Mouse (Mus musculus): Measurements from ENCODE around the gene Pard3. TPM values are rescaled to one million over a fixed set of nuclear protein-coding genes. Genes with fewer than 3 reads are reported as not detected.
"Not testable (repeated sequence)": the region's sequence is repeated elsewhere in the genome, so short reads cannot be mapped to it uniquely, and the experiment has no call there.

Gene Pard3
- total RNA-seq, 2 experiments from 2014 or later = 41.0 to 42.0 TPM

- no peak for DNase-seq
Measured at GRCm38 (mm10) chr8:127140945-127141344, 77.3 kb downstream of the Pard3 start.

GRCm38 (mm10) chr8:127143641-127144040 lies 79.9 kb downstream of the Pard3 start:
- no peak for DNase-seq

DNA sequence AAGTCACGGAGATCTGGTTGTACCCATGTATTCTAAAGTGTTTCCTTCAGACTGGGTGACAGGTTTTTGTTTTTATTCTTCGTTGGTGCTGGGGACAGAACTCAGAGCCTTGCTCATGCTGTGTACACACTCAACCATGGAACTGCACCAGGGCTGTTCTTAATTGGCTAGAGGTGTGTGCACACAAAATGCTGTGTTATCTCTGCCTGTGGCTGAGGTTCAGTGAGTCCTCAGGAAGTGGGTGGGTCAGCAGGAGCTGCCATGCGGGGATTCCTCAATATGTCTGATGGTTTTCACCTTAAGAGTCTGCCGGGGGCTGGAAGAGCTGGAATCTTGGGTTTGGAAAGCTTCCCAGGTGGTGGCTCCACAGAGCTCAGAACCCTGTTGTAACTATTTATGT lies 80.9 kb downstream of the Pard3 start:
- DNase-seq = no peak

- DNase-seq = no peak
Measured at GRCm38 (mm10) chr8:127145135-127145534, 81.4 kb downstream of the Pard3 start.

DNA sequence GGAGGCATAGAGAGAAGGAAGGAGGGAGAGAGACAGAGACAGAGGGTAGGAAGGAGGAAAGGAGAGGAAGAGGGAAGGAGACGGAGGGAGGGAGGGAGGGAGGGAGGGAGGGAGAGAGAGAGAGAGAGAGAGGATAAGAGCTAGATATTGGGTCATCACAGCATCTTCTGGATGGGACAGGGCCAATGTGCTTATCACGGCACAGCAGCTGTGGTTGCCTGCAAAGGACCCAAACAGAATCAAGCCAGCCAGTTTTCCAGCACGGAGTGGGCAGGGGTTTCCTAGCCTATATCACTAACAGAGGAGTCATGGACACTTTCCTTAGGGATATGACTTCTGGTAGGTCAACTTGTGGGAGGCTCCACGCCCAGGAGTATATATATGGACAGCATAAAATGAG lies 82.4 kb downstream of the Pard3 start:
- DNase-seq = no peak

GRCm38 (mm10) chr8:127148821-127149220 lies 85.1 kb downstream of the Pard3 start:
- DNase-seq = peak; percentile 33

GRCm38 (mm10) chr8:127150645-127151044 lies 87.0 kb downstream of the Pard3 start:
- peak; percentile 23 for DNase-seq

DNA sequence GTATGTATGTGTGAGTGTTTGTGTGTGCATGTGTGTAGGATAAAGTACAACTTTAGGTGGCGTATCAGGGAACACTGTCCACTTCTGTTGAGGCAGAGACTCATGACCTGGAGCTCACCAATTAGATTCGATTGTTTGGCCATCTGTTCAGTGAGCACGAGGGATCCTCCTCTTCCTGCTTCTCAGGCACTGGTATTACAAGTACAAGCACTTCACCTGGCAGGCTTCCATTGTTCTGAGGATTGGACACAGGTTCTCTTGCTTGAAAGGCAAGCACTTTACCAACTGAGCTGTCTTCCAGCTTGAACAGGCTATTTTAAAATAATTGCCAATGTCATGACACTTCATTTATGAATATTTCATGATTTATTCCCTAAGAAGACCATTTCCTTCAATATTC lies 88.0 kb downstream of the Pard3 start:
- DNase-seq = peak; percentile 33

GRCm38 (mm10) chr8:127157087-127157486 lies 93.4 kb downstream of the Pard3 start:
- DNase-seq = peak; percentile 73

- DNase-seq = no peak
Measured at GRCm38 (mm10) chr8:127159421-127159966, 95.8 kb downstream of the Pard3 start.

DNA sequence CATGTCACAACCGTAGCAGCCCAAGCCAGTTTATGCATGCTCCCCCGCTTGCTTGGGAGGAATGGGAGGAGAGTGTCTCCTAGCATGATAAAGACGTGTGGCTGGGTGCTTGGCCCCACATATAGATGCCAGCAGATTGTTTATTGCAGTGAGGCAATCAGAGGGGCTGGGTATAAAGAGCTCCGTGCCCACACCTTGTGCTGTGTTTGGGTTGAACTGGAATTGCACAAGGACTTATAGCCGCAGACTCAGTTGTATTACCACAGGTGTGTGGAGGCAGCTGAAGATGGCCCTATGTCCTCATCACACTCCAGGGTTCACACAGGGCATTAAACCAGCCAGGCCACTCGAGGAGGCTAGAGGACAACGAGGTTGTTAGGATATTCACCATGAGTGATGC lies 98.2 kb downstream of the Pard3 start:
- DNase-seq = no peak

- no peak for DNase-seq
Measured at GRCm38 (mm10) chr8:127162821-127163220, 99.1 kb downstream of the Pard3 start.

DNA sequence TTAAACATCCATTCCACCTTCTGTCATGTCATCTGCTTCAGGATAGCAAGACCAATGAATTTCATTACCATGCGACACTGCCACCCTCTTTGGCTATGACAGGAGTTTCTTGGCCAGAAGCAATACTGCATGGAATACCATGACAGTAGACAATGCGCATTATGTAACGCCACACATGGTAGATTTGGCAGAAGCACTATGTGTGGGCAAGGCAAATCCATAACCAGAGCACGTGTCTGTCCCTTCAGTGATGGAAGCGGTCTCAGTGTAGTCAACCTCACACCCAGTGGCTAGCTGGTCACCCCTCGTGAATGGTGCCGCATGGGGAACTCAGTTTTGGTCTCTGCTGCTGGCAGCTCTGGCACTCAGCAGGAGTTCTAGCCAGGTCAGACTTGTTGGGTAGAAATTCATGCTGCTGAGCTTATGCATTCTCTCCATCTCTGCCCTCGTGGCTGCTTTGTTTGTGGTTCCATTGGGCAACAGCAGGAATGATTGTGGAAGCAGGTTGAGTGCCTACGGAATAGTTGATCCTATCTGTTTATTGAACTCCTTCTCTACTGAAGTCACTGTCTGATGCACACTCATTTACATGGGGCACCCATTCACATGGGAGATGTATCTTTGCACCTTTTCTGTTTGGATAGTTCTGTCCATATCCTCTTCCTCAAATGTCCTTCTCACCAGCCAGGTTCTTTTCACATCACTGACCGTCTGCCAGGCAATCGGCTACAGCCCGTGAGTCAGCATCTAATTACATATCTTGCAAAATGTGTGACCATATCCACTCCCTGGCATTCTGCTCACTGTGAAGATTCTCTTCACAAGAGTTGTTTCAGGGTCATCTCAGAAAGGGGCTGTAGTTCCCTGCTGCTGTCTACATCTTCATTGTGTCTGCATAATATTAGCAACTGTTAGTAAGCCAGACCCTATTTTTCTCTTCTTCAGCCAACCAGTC lies 100.9 kb downstream of the Pard3 start:
- no peak for DNase-seq

DNA sequence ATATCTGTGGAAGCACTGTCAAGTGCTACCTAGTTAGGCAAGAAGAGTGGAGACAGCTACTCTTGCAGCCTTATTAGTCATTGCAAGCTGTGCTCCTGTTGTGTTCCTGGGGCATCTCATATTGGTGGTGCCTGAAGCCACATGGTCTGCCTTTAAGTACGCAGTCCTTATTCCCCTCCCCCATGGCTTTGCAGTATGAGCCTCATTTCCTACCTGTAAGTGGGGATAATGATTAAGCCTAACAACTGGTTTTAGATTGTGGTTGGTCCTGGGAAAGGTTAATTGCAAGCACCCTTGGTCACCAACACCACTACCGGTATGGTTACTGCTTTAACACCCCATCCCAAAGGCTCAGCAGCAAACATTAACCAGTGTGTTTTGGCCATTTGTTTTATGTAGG lies 104.8 kb downstream of the Pard3 start:
- DNase-seq = no peak

GRCm38 (mm10) chr8:127169361-127169760 lies 105.7 kb downstream of the Pard3 start:
- no peak for DNase-seq

DNA sequence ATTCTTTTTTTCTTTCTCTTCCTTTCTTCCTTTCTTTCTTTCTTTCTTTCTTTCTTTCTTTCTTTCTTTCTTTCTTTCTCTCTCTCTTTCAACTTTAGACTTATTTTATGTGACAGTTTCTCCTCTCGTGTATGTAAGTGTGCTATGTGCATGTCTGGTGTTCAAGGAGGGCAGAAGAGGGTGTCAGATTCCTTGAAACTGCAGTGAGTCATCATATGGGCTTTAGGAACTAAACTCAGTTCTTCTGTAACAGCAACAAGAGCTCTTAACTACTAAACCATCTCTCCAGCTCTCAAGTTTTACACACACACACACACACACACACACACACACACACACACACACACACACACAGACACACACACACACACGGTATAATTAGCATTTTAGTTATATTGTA lies 106.7 kb downstream of the Pard3 start:
- not testable (repeated sequence) for DNase-seq

GRCm38 (mm10) chr8:127170930-127171329 lies 107.2 kb downstream of the Pard3 start:
- DNase-seq = no peak

GRCm38 (mm10) chr8:127173483-127173882 lies 109.8 kb downstream of the Pard3 start:
- no peak for DNase-seq

DNA sequence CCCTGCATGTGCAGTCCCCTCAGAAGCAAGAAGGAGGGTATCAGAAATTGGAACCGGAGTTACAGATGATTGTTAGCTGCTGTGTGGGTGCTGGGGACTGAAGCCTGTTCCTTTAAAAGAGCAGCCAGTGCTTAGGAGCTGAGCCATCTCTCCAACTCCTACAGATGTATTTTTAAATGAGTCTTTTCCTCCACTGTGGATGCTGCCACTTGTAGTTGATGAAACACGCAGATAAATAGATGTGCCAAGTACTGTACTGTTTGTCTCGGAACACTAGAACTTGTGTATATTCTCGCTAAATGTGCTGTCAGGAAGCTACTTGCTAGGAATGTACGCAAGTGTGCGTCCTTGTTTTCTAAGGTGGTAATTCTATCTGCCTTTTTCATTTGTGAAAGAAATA lies 110.7 kb downstream of the Pard3 start:
- DNase-seq = no peak

- no peak for DNase-seq
Measured at GRCm38 (mm10) chr8:127175160-127175836, 111.6 kb downstream of the Pard3 start.

- peak; percentile 51 for DNase-seq
Measured at GRCm38 (mm10) chr8:127178634-127179033, 114.9 kb downstream of the Pard3 start.

- no peak for DNase-seq
Measured at GRCm38 (mm10) chr8:127181246-127181645, 117.6 kb downstream of the Pard3 start.

DNA sequence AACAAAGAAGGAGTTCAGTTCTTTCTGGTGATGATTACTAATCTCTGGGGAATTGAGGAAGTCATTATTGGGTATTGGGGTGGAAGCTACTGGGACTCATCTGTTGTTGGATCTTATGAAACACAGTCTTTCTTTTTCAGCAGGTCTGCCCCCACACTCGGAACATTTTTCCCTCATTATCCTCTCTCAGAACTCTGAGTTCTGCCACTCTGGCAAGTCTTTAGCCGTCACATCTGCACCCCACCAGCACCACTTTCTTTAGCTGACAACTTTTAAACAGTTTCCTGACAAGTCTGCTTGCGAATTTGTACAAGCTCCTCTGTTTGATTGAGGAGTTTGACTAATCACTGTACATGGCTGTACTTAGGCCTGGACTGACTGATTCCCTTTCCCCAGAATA lies 118.4 kb downstream of the Pard3 start:
- DNase-seq = no peak

All from heart, postnatal 4 days (tissue).